Mouse (Mus musculus): ENCODE data around the gene Zc3hav1l. TPM values are rescaled to one million over a fixed set of nuclear protein-coding genes. Genes with fewer than 3 reads are reported as not detected.
A peak's percentile ranks its signal among the peaks of the same experiment; 100 is the strongest.

Gene Zc3hav1l
- polyA plus RNA-seq, 1 experiment from 2014 or later: 2.1 TPM

DNA sequence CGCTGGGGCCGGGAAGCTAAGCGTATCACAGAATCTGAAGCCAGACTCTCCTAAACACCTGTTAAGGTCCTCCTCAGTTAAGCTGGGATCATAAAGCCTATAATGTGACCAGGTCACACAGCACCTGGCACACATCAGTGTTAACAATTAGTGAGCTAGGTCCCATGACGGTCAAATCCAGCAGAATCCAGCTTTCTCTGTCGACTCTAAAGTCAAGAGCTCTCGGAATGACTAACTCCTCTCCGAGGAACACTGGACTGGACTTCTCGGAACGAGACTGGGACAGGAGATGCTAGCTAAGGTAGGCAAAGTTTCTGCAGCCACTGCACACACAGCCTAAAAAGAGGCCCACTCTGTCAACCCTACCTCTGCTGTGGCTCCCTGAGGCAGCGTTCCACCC, 46.9 kb downstream of the Zc3hav1l start:
- H3K4me3 ChIP-seq (ENCODE audit: low read depth, low read length): no peak overlapping the region
- H3K36me3 ChIP-seq (ENCODE audit: insufficient read depth, low read length): no peaks in the 10 kb centered on the region
- ATAC-seq (no peak), DNase-seq (ENCODE audit: low spot score) (peak; percentile 16)
- no peak overlapping the region for H3K27ac ChIP-seq (ENCODE audit: low read length)
- 68% methylated on average over 10 of the region's 10 CpGs for WGBS
- H3K9ac ChIP-seq (replicated peaks; ENCODE audit: low read depth): no peak overlapping the region
- H3K9me3 ChIP-seq (ENCODE audit: low read length): no peaks in the 10 kb centered on the region
- H3K4me1 ChIP-seq (ENCODE audit: insufficient read depth, low read depth, low read length): 0 out of 2 replicates have a peak, but pooled peaks cover 3% of the 10 kb centered on the region
- H3K4me2 ChIP-seq (replicated peaks; ENCODE audit: low read depth, low read length): 0 out of 2 replicates have a peak overlapping the region, but pooled peaks have one; percentile 8
- H3K27me3 ChIP-seq (replicated peaks; ENCODE audit: insufficient read depth, low read length): no peaks in the 10 kb centered on the region
- TF ChIP-seq CTCF (IDR thresholded peaks at IDR 0.05): no peak

DNA sequence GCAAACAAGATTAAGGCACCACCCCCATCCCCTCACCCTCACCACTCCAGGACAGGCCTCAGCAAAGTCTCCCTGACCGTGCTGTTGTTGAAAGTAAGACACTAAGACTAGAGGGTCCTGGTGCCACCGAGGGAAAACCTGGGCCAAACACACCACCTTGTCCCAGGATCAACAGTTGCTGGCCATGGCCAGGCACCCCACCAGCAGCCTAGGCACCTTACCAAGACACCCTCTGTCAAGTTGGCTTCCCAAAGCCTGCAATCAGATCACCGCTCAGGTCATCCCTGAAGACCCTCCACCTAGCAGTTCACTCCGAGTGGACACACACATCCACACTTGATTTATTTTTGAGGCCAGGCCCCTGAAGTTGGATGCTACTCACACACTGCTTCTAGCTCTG, 47.6 kb downstream of the Zc3hav1l start:
- Histone ChIP-seq H3K4me1 (ENCODE audit: insufficient read depth, low read depth, low read length) (0 out of 2 replicates have a peak, but pooled peaks cover 3% of the 10 kb centered on the region), H3K36me3 (ENCODE audit: insufficient read depth, low read length) (no peaks in the 10 kb centered on the region), H3K27me3 (replicated peaks; ENCODE audit: insufficient read depth, low read length) (no peaks in the 10 kb centered on the region), H3K4me3 (ENCODE audit: low read depth, low read length) (no peak overlapping the region), H3K9me3 (ENCODE audit: low read length) (no peaks in the 10 kb centered on the region), H3K27ac (ENCODE audit: low read length) (no peak overlapping the region), H3K9ac (replicated peaks; ENCODE audit: low read depth) (no peak overlapping the region), H3K4me2 (replicated peaks; ENCODE audit: low read depth, low read length) (no peak overlapping the region)
- ATAC-seq: no peak
- WGBS: 60% methylated on average over 4 of the region's 4 CpGs
- DNase-seq (ENCODE audit: low spot score): no peak
- no peak for TF ChIP-seq EP300 (IDR thresholded peaks at IDR 0.05)
- TF ChIP-seq CTCF (IDR thresholded peaks at IDR 0.05): no peak

DNA sequence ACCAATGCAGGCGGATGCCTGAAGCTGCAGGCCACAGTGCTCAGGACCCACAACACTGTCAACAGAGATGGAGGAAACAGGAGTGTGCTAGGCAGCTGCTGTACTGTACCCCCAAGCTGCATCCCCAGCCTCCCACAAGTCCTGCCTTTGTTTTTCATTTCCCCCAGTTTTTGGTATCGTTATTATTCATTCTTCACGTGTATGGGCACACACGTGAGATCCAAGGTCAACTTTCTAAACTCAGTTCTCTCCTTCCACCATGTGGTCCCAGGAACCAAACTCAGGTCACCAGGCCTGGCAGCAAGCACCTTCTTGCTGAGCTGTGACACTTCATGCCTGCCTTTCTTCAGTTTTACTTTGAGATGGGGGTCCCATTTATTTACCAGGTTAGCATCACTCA, 51.7 kb downstream of the Zc3hav1l start:
- Histone ChIP-seq H3K4me2 (replicated peaks; ENCODE audit: low read depth, low read length) (no peak overlapping the region), H3K4me1 (ENCODE audit: insufficient read depth, low read depth, low read length) (no peaks in the 10 kb centered on the region), H3K27ac (ENCODE audit: low read length) (no peak overlapping the region), H3K36me3 (ENCODE audit: insufficient read depth, low read length) (no peaks in the 10 kb centered on the region), H3K9ac (replicated peaks; ENCODE audit: low read depth) (no peak overlapping the region), H3K9me3 (ENCODE audit: low read length) (no peaks in the 10 kb centered on the region), H3K27me3 (replicated peaks; ENCODE audit: insufficient read depth, low read length) (no peaks in the 10 kb centered on the region), H3K4me3 (ENCODE audit: low read depth, low read length) (no peak overlapping the region)
- DNase-seq (ENCODE audit: low spot score) (no peak), ATAC-seq (no peak)
- TF ChIP-seq CTCF (IDR thresholded peaks at IDR 0.05) (no peak), EP300 (IDR thresholded peaks at IDR 0.05) (no peak)
- 82% methylated on average over 4 of the region's 4 CpGs for WGBS

DNA sequence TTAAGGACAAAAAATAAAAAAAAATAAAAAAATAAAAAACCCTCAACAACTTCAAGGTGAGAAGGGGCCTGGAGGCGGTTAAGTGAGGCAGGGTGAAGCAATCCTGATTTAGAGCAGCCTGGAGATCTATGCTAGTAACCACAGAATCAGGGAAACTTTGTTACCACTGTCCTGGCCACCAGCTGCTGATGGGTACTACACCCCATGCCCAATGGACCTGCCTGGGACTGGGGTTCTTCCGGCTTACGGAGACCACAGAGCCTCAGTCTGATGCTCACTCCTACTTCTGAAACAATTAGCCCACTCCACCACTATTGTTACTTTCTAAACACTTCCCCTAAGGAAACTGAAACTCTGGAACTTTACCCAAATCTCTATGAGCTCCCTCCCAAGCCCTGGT, 54.3 kb downstream of the Zc3hav1l start:
- no peak overlapping the region for H3K4me2 ChIP-seq (replicated peaks; ENCODE audit: low read depth, low read length)
- no peaks in the 10 kb centered on the region for H3K9me3 ChIP-seq (ENCODE audit: low read length)
- H3K4me1 ChIP-seq (ENCODE audit: insufficient read depth, low read depth, low read length): no peaks in the 10 kb centered on the region; the same call in 1 of the 2 replicates
- ATAC-seq (peak; percentile 50), DNase-seq (ENCODE audit: low spot score) (peak; percentile 73)
- H3K36me3 ChIP-seq (ENCODE audit: insufficient read depth, low read length): no peaks in the 10 kb centered on the region
- TF ChIP-seq CTCF (IDR thresholded peaks at IDR 0.05) (no peak), EP300 (IDR thresholded peaks at IDR 0.05) (no peak)
- 75% methylated on average over 3 of the region's 3 CpGs for WGBS
- H3K27me3 ChIP-seq (replicated peaks; ENCODE audit: insufficient read depth, low read length): no peaks in the 10 kb centered on the region
- H3K27ac ChIP-seq (ENCODE audit: low read length): no peak overlapping the region
- H3K4me3 ChIP-seq (ENCODE audit: low read depth, low read length): no peak overlapping the region
- no peak overlapping the region for H3K9ac ChIP-seq (replicated peaks; ENCODE audit: low read depth)

DNA sequence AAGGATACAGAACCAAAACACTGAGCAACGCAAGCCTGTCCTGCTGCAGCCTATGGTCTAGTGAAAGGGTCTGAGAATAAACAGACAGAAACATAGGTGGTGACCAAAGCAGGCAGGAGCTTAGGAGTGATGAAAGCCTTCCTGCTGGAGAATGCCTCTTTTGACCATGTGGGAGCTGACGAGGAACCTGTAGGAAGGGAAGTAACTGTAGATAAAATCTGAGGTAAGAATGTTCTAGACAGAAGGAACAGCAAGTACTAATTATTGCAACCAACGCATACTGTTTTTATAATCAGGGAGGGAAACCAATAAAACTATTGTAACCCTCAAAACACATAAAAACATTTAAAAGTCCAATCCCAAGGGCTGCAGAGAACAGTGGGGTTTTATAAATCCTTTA, 54.9 kb downstream of the Zc3hav1l start:
- no peak overlapping the region for H3K9ac ChIP-seq (replicated peaks; ENCODE audit: low read depth)
- TF ChIP-seq EP300 (IDR thresholded peaks at IDR 0.05): no peak
- no peak for TF ChIP-seq CTCF (IDR thresholded peaks at IDR 0.05)
- no peaks in the 10 kb centered on the region for H3K27me3 ChIP-seq (replicated peaks; ENCODE audit: insufficient read depth, low read length)
- H3K4me1 ChIP-seq (ENCODE audit: insufficient read depth, low read depth, low read length): no peaks in the 10 kb centered on the region; the same call in 1 of the 2 replicates
- H3K4me3 ChIP-seq (ENCODE audit: low read depth, low read length): no peak overlapping the region
- no peaks in the 10 kb centered on the region for H3K9me3 ChIP-seq (ENCODE audit: low read length)
- DNase-seq (ENCODE audit: low spot score): no peak
- no peak overlapping the region for H3K27ac ChIP-seq (ENCODE audit: low read length)
- H3K4me2 ChIP-seq (replicated peaks; ENCODE audit: low read depth, low read length): no peak overlapping the region
- no peaks in the 10 kb centered on the region for H3K36me3 ChIP-seq (ENCODE audit: insufficient read depth, low read length)
- 56% methylated on average over 3 of the region's 3 CpGs for WGBS
- ATAC-seq: no peak

- H3K4me3 ChIP-seq (ENCODE audit: low read depth, low read length): no peak overlapping the region
- no peaks in the 10 kb centered on the region; the same call in 1 of the 2 replicates for H3K4me1 ChIP-seq (ENCODE audit: insufficient read depth, low read depth, low read length)
- H3K27me3 ChIP-seq (replicated peaks; ENCODE audit: insufficient read depth, low read length): no peaks in the 10 kb centered on the region
- no peak overlapping the region for H3K9ac ChIP-seq (replicated peaks; ENCODE audit: low read depth)
- H3K36me3 ChIP-seq (ENCODE audit: insufficient read depth, low read length): no peaks in the 10 kb centered on the region
- H3K9me3 ChIP-seq (ENCODE audit: low read length): no peaks in the 10 kb centered on the region
- ATAC-seq (peak; percentile 77), DNase-seq (ENCODE audit: low spot score) (peak; percentile 70)
- H3K4me2 ChIP-seq (replicated peaks; ENCODE audit: low read depth, low read length): no peak overlapping the region
- no peak overlapping the region for H3K27ac ChIP-seq (ENCODE audit: low read length)
- no peak for TF ChIP-seq CTCF (IDR thresholded peaks at IDR 0.05)
- TF ChIP-seq EP300 (IDR thresholded peaks at IDR 0.05): no peak
- 43% methylated on average over 5 of the region's 5 CpGs for WGBS
Observed at GRCm38 (mm10) chr6:38242833-38243232, 56.2 kb downstream of the Zc3hav1l start.

- ATAC-seq: no peak
- H3K4me2 ChIP-seq (replicated peaks; ENCODE audit: low read depth, low read length): no peak overlapping the region
- WGBS: 81% methylated on average over 8 of the region's 8 CpGs
- H3K4me3 ChIP-seq (ENCODE audit: low read depth, low read length): no peak overlapping the region
- H3K4me1 ChIP-seq (ENCODE audit: insufficient read depth, low read depth, low read length): no peaks in the 10 kb centered on the region; the same call in 1 of the 2 replicates
- H3K9me3 ChIP-seq (ENCODE audit: low read length): no peaks in the 10 kb centered on the region
- H3K27ac ChIP-seq (ENCODE audit: low read length): no peak overlapping the region
- H3K36me3 ChIP-seq (ENCODE audit: insufficient read depth, low read length): no peaks in the 10 kb centered on the region
- H3K9ac ChIP-seq (replicated peaks; ENCODE audit: low read depth): no peak overlapping the region
- TF ChIP-seq CTCF (IDR thresholded peaks at IDR 0.05) (no peak), EP300 (IDR thresholded peaks at IDR 0.05) (no peak)
- no peaks in the 10 kb centered on the region for H3K27me3 ChIP-seq (replicated peaks; ENCODE audit: insufficient read depth, low read length)
- no peak for DNase-seq (ENCODE audit: low spot score)
Observed at GRCm38 (mm10) chr6:38242295-38242830, 56.7 kb downstream of the Zc3hav1l start.

Data from lung, postnatal 0 days (tissue).